Mouse (Mus musculus) frontal cortex, adult (tissue): Measurements from ENCODE around the gene Sgms2.

Experiments
- ATAC-seq: cut with Nextera tagmentation; 2 replicates; pipeline ENCODE4 v1.9.2; 2017; ENCODE audit warnings: mild to moderate bottlenecking, moderate library complexity, mixed read lengths; ENCODE audit not compliant: low TSS enrichment

Sgms2 gene

DNA sequence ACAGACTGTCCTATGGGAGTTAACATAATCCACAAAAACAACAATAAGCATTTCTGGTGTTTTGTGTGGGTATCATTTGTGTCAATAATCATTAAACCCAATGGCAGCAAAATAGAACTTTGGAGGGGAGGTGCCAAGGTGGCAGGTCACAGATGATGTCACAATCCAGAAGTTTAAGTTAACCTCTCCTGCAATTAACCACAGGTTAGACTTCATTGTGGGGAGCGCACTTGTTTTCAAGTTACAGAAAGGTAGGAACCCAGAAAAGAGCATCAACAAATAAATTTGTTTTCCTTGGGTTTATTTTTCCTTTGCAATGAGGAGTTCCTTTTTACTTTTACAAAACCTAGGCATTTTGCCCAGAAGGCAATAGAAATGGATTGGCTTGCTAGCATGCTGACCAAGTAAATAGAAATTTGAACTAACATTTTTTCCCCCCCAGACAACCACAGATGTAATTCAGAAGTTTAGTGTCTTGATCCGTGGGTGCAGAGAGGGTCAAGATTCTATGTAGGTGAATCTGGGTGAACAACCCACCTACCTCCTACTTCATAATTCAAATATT, at the start of gene Sgms2:
TSS of gene Sgms2 (minus strand) at position 51 of the 565 bp plus-strand sequence.
- no peak for ATAC-seq

GRCm38 (mm10) chr3:131525229-131525628, 34.0 kb upstream of the Sgms2 start:
- no peak for ATAC-seq

DNA sequence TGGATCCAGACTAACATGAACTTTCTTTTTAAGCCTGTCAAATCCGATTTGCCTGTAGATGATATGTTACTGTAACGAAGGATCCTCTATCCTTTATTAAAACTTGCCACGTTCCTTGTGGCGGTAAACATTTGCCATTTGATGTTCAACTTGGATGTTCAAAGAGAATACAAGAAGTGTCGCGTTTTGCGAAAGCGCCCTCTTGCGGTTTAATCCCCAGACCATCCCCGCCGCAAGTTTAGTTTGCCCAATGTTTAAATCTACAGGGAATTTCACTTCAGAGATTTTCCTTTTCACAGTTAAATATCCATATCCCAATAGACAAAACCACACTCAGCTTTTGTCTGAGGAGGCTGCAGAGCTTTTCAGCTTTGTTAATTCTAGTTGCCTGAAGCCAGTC, 33.6 kb upstream of the Sgms2 start:
- peak; percentile 76; the same call in 1 of the 2 replicates for ATAC-seq

- ATAC-seq, result no peak
These were observed 33.0 kb upstream of the Sgms2 start for GRCm38 (mm10) chr3:131524210-131524609.

DNA sequence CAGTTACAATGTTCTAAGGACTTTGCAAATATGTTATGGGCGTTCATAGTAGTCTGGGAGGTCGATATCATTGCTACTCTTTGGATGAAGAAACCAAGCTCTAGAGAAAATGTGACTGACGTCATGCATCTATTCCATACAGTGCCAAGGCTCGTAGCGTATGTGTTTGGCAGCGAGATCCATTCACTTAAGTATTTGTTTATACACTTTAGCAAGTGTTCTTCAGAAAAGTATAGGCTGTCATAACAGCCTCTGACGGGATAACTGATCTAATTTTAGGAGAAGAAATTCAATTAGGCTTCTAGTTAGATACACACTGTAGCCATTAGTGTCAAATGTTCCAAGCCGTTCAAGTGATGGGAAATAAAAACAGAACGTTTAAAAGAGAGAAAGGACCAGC, 32.5 kb upstream of the Sgms2 start:
- no peak for ATAC-seq

- ATAC-seq, result no peak
These were observed 31.0 kb upstream of the Sgms2 start for GRCm38 (mm10) chr3:131522243-131522642.

DNA sequence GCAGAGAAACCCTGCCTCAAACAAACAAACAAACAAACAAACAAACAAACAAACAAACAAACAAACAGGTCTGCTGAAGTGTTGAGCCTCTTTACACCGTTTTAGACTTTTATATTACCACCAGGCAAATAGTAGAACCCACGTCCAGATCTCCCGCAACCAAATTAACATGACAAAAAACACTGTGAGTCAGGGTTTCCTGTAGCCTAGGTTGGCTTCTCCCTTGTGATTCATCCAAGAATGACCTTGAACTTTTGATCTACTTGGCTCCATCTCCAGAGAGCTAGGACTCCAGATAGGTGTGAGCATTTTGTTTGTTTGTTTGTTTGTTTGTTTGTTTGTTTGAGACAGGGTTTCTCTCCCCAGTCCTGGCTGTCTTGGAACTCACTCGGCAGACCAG, 30.0 kb upstream of the Sgms2 start:
- ATAC-seq, result no peak

- no peak for ATAC-seq
These were observed 26.5 kb upstream of the Sgms2 start for GRCm38 (mm10) chr3:131517756-131518155.

- ATAC-seq, result no peak
These were observed 25.3 kb upstream of the Sgms2 start for GRCm38 (mm10) chr3:131516332-131516999.

- no peak; the same call in 1 of the 2 replicates for ATAC-seq
These were observed 20.4 kb upstream of the Sgms2 start for GRCm38 (mm10) chr3:131511616-131512015.

GRCm38 (mm10) chr3:131508024-131508423, 16.8 kb upstream of the Sgms2 start:
- ATAC-seq, result no peak

GRCm38 (mm10) chr3:131504595-131505223, 13.5 kb upstream of the Sgms2 start:
- ATAC-seq, result no peak

DNA sequence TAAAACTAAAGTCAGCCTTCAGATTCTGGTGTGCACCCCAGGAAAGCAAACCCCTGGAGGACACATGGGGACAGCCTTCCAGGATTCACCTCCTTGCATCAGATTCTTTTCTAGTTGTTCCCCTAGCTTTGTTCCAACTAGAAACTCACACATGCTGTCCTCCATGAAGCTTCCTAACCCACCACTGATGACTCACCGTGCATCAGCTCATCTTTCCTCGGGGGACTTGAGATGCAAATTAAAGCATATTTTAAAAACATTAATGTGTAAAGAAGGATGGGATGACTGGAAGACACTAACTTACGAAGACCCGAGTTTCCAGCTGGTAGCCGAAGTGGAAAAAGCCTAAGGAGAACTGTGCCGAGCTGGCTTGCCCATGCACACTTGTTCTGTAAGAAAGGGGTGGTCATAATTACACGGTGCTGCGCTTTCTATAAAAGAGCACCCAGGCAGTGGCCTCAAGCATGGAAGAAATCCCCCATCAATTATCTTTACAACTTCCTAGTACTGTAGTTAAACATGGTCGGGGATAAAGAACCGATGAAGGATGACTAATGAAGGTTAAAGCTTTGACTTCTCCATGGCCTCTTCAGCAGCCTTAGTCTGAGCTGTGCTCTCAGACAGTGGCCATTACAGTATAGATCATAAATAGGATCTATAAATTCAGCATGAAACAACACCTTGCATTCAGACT, 10.6 kb upstream of the Sgms2 start:
- ATAC-seq, result peak; percentile 91

DNA sequence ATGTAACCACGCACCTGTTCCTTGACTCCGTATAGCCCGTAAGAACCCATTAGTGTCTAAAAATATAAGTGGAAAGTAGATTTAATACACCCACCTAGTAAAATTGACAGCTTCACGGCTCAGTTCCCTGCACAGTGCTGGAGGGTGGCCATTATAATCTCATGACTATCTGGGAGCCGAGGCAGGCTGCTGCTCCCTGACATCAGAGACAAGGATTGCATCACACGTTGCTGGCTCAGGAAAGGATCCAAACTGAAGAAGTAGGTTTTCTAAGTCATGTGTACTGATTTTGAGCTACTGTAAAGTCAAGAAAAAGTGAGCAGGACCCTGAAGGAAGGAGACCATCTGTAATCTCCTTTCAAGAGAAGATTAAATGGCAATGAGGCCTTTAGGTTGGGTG, 8.4 kb upstream of the Sgms2 start:
- ATAC-seq, result no peak

DNA sequence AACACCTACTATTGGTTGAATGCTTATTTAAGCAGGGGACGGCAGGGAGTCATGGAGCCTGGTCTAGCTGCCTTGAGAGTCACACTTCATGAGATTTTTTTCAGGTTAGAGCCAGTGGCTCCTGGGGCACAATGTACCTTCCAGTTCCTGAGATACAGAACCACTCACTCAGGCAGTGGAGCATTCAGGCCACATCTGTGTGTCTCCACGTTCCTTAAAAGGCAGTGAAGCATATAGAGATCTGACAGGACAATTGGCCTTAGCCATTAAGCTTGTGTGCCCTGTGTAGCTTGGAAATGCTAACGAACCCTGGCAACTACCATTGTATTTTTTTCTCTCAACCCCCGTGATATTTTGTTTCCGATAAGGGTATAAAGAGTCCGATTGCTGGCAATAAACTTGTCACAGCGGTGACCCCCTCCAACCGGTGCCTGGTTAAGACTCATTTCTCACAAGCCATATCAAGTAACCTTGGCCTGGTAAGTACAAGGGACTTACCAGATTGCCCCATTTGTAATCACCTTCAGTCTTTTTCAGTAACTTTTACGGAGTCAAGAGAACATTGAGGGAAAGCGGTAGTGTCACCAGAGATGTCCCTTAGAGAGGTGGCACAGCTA, 5.4 kb upstream of the Sgms2 start:
- no peak for ATAC-seq

DNA sequence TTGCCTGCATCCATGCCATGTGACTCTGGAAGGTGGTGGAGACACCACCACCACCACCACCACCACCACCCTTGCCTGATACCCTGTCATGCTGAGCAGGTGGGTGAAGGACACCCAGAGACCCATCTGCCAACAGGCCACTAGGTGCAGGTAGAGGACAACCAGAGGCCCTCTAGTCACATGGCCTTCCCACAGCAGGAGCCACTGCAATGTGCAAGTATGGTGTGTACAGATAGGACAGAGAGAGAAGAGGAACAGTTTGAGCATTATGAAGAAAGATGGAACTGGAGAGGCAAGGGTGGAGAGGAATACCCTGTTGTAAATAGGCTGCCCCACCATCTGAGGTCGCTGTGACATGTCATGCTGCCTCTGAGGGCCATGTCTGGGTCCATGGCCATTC, 3.9 kb upstream of the Sgms2 start:
- no peak for ATAC-seq

DNA sequence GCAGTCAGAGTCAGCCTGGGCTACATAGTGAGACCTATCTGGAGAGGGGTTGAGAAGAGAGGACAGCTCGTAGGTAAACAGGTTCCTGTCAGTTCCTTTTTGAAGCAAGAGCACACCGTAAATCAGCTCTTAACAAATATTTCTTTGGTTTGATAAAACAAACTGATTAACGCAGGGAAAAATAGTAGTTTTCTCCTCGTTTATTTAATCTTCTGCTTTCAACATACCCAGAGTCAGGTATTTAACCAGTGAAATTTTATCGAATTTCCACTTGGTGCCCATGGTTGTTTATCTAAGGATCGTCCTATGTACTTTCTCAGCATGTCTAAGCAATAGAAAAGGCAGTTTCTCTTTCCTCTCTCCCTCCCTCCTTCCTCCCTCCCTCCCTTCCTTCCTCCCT, 2.0 kb upstream of the Sgms2 start:
- no peak for ATAC-seq

GRCm38 (mm10) chr3:131491980-131492379, 769 bp upstream of the Sgms2 start:
- no peak for ATAC-seq

DNA sequence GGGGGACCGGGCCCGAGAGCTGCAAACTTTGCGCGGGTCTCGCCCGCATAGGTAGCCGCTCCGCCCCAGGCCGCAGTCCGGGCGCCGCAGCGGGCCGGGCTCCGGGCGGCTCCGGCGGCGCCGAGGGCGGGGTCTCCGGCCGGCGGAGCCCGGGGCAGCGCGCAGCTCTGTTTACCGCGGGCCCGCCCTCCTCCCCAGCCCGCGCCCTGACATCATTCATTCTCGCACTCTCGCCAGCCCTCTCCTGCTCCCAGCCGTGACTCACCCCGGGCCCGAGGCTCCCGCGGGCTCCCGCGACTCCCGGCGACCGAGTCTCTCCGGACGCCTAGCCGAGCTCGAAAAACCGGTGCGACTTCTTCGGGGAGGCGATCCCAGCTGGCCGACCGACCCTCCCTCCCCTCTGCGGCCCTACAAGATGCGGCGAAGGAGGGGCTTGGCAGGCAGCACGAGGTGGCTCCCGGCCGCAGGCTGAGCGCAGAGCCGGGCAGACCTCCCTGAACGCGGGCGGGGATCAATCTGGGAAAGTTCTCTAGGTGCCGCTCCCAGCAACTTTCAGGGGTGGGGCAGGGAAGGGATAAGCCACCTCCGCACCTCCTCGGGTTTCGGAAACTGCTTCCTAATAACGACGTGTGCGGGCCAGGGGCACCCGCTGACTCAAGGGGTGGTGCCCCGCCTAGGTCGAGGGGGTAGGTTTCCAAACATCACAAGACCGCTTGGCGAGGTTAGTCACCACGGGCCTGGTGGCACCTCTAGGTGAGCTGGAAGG, 885 bp downstream of the Sgms2 start:
- ATAC-seq, result peak; percentile 93

- ATAC-seq, result peak; percentile 91
These were observed 1.5 kb downstream of the Sgms2 start for GRCm38 (mm10) chr3:131489657-131490142.

- ATAC-seq, result no peak
These were observed 2.2 kb downstream of the Sgms2 start for GRCm38 (mm10) chr3:131488969-131489368.
